Mouse (Mus musculus) CH12.LX (cell line): Measurements from ENCODE around the gene Nrd1. TPM values are rescaled to one million over a fixed set of nuclear protein-coding genes. Genes with fewer than 3 reads are reported as not detected.

ENCODE experiments used
- DNase-seq: peaks from one replicate; pipeline ENCODE4 v3.0.0-alpha.2; 2013; ENCODE audit errors: extremely low read depth
- H3K27ac ChIP-seq: 2 replicates; pipeline ENCODE4 v1.5.1; 2012; ENCODE audit warnings: low read depth, mild to moderate bottlenecking, control low read depth, moderate library complexity; ENCODE audit not compliant: insufficient read depth
- H3K27me3 ChIP-seq: replicated peaks from 2 replicates; pipeline ENCODE3; 2012; ENCODE audit warnings: inconsistent platforms
- H3K36me3 ChIP-seq, 2 experiments: replicated peaks in 1 of 2; 2 replicates each; pipeline versions ENCODE3 to v1.6.1; 2012; ENCODE audit warnings: inconsistent platforms in 1 of 2, low read length in 1 of 2, mild to moderate bottlenecking in 1 of 2, mixed read lengths in 1 of 2, moderate library complexity in 1 of 2; ENCODE audit not compliant: control insufficient read depth in 1 of 2, insufficient read depth in 1 of 2
- H3K4me1 ChIP-seq, 2 experiments: 2 replicates each; pipeline ENCODE4 v1.6.1; 2012; ENCODE audit warnings: inconsistent platforms in 1 of 2, moderate library complexity in 1 of 2; ENCODE audit not compliant: insufficient read depth in 2 of 2, control insufficient read depth in 1 of 2
- H3K4me2 ChIP-seq: 2 replicates; pipeline ENCODE4 v1.6.1; 2012; ENCODE audit warnings: low read depth, mild to moderate bottlenecking, control low read depth; ENCODE audit not compliant: poor library complexity, insufficient read depth, severe bottlenecking
- H3K4me3 ChIP-seq, 3 experiments: fragments of 150-350 bp in 1 of 3; sonication (generic) in 1 of 3; replicated peaks in 1 of 3; 2 replicates each; pipeline versions ENCODE3 to v1.5.1; 2011 to 2012; ENCODE audit warnings: low read depth in 2 of 3, low read length in 2 of 3, mild to moderate bottlenecking in 2 of 3, moderate library complexity in 2 of 3, control low read depth in 1 of 3, improper control_type of control experiment in 1 of 3, inconsistent platforms in 1 of 3, mixed read lengths in 1 of 3; ENCODE audit not compliant: poor library complexity in 1 of 3
- H3K79me2 ChIP-seq: replicated peaks from 2 replicates; pipeline ENCODE4 v1.6.1; 2012; ENCODE audit warnings: mild to moderate bottlenecking, moderate library complexity; ENCODE audit not compliant: control insufficient read depth, poor library complexity, insufficient read depth, severe bottlenecking; ENCODE audit errors: extremely low read depth
- H3K9ac ChIP-seq: 2 replicates; pipeline ENCODE4 v1.6.1; 2012; ENCODE audit warnings: low read depth, mild to moderate bottlenecking, control low read depth, moderate library complexity; ENCODE audit not compliant: insufficient read depth
- H3K9me3 ChIP-seq: replicated peaks from 2 replicates; pipeline ENCODE3; 2012; ENCODE audit warnings: low read length, inconsistent platforms, mixed read lengths
- BHLHE40 ChIP-seq: IDR thresholded peaks from 2 replicates; pipeline ENCODE4 v1.6.1; 2011; ENCODE audit warnings: mild to moderate bottlenecking, low read depth, low read length, improper control_type of control experiment
- CHD1 ChIP-seq: IDR thresholded peaks from 2 replicates; pipeline ENCODE4 v1.6.1; 2012; ENCODE audit warnings: low read depth, low read length, improper control_type of control experiment, inconsistent platforms
- CTCF ChIP-seq, 2 experiments: IDR thresholded peaks in 1 of 2; conservative IDR thresholded peaks in 1 of 2; 2 replicates each; pipeline ENCODE4 v1.5.1; 2011 to 2012; ENCODE audit warnings: low read depth in 2 of 2, low read length in 2 of 2, improper control_type of control experiment in 1 of 2, inconsistent platforms in 1 of 2, mild to moderate bottlenecking in 1 of 2, moderate library complexity in 1 of 2
- EP300 ChIP-seq: IDR thresholded peaks from 2 replicates; pipeline ENCODE4 v1.6.1; 2011; ENCODE audit warnings: low read length, improper control_type of control experiment
- ETS1 ChIP-seq: conservative IDR thresholded peaks from 2 replicates; pipeline ENCODE4 v1.6.1; 2012; ENCODE audit warnings: low read depth, mild to moderate bottlenecking, inconsistent platforms, low read length, improper control_type of control experiment, moderate library complexity
- GABPA ChIP-seq: IDR thresholded peaks from 2 replicates; pipeline ENCODE4 v1.6.1; 2012; ENCODE audit warnings: low read depth, low read length, improper control_type of control experiment, inconsistent platforms; ENCODE audit not compliant: insufficient replicate concordance
- HCFC1 ChIP-seq: IDR thresholded peaks from 2 replicates; pipeline ENCODE4 v1.6.1; 2012; ENCODE audit warnings: low read depth, mild to moderate bottlenecking, inconsistent platforms, low read length, improper control_type of control experiment
- IRF4 ChIP-seq: IDR thresholded peaks from 2 replicates; pipeline ENCODE4 v1.6.1; 2014; ENCODE audit warnings: low read depth, mild to moderate bottlenecking, inconsistent platforms, low read length, improper control_type of control experiment
- KAT2A ChIP-seq: IDR thresholded peaks from 2 replicates; pipeline ENCODE4 v1.6.1; 2012; ENCODE audit warnings: low read length, improper control_type of control experiment, inconsistent platforms; ENCODE audit not compliant: insufficient replicate concordance
- MEF2A ChIP-seq: IDR thresholded peaks from 2 replicates; pipeline ENCODE4 v1.6.1; 2014; ENCODE audit warnings: low read depth, mild to moderate bottlenecking, inconsistent platforms, low read length, improper control_type of control experiment, borderline replicate concordance
- MYC ChIP-seq: IDR thresholded peaks from 2 replicates; pipeline ENCODE4 v1.6.1; 2011; ENCODE audit warnings: low read depth, mild to moderate bottlenecking, improper control_type of control experiment, low read length
- PAX5 ChIP-seq: IDR thresholded peaks from 2 replicates; pipeline ENCODE4 v1.6.1; 2012; ENCODE audit warnings: low read length, inconsistent platforms, mixed read lengths
- POLR2AphosphoS2 ChIP-seq: IDR thresholded peaks from 2 replicates; pipeline ENCODE4 v1.6.1; 2011; ENCODE audit warnings: low read depth, low read length, improper control_type of control experiment
- SIN3A ChIP-seq: IDR thresholded peaks from 2 replicates; pipeline ENCODE4 v1.6.1; 2012; ENCODE audit warnings: low read length, improper control_type of control experiment, inconsistent platforms
- TBP ChIP-seq: conservative IDR thresholded peaks from 2 replicates; pipeline ENCODE4 v1.6.1; 2011; ENCODE audit warnings: low read depth, low read length, improper control_type of control experiment
- TCF12 ChIP-seq: IDR thresholded peaks from 2 replicates; pipeline ENCODE4 v1.6.1; 2014; ENCODE audit warnings: low read depth, mild to moderate bottlenecking, inconsistent platforms, low read length, improper control_type of control experiment
- UBTF ChIP-seq: IDR thresholded peaks from 2 replicates; pipeline ENCODE4 v1.6.1; 2012; ENCODE audit warnings: low read depth, mild to moderate bottlenecking, inconsistent platforms, low read length, improper control_type of control experiment, moderate library complexity
- ZC3H11A ChIP-seq: IDR thresholded peaks from 2 replicates; pipeline ENCODE4 v1.6.1; 2012; ENCODE audit warnings: low read depth, mild to moderate bottlenecking, inconsistent platforms, low read length, improper control_type of control experiment
- dilution Hi-C: fragments of 300-500 bp; cut with MboI; formaldehyde crosslinking; loops from 2 replicates; pipeline ENCODE4 v1.14.3; 2020; ENCODE audit warnings: low sequenced_read_pairs; ENCODE audit not compliant: extremely low pct_unique_long_range_greater_than_20kb, extremely low pct_ligation_motif_present
- in situ Hi-C: fragments of 300-500 bp; cut with MboI; formaldehyde crosslinking; loops from 3 replicates; pipeline ENCODE4 v1.14.3; 2019; ENCODE audit warnings: low sequenced_read_pairs, low pct_ligation_motif_present, low pct_unique_long_range_greater_than_20kb, mixed read lengths
- polyA plus RNA-seq: library from polyadenylated mRNA; unstranded; fragments of >175 nt; gene quantifications from 2 replicates; pipeline ENCODE4 v1.2.1, GENCODE M21; 2012; ENCODE audit warnings: low read depth; ENCODE audit not compliant: insufficient read length
- total RNA-seq, 2 experiments: library from RNA; depleted of rRNA; stranded (reverse); fragments of 300-350 nt in 1 of 2; fragments of >200 nt in 1 of 2; gene quantifications; 2 replicates each; pipeline ENCODE4 v1.2.3; 2012 to 2014

Nrd1 gene
- total and polyA plus RNA-seq, 3 experiments = 37.7 to 147 (median 104) TPM

DNA sequence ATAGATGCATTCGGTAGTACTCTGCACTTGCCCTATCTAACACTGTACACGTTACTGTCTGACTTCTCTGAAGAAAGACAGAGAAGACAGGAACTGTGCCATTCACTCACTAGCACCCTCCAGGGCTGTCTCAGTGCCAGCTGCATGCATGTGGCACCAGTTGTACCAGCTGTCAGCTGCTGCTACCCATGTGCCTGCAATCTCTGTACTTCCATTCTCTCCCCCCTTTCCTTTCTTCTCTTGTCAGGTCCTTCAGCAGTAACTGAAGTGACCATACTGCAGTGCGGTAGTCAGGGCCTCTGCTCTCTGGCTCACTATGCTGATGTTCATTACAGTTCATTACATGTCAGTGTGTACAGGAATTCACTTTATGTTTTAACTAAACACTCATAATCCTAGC lies 105.6 kb downstream of the Nrd1 start (continued):
- no peak for TF ChIP-seq CTCF (conservative IDR thresholded peaks at IDR 0.05 in 1 of 2, IDR thresholded peaks at IDR 0.05 in 1 of 2; ENCODE audit: low read depth in 2 of 2, low read length in 2 of 2)
- TF ChIP-seq UBTF = no peak
- TF ChIP-seq POLR2AphosphoS2 = no peak

- peaks cover under 1 to 8% of the 10 kb centered on the region in 2 experiments for H3K36me3 ChIP-seq
- no peak for DNase-seq
- no peak overlapping the region for H3K9ac ChIP-seq
- no peak overlapping the region for H3K4me3 ChIP-seq
- peak; percentile 31; the same call in 1 of the 2 replicates for TF ChIP-seq ETS1
- TF ChIP-seq IRF4 = no peak; the same call in 1 of the 2 replicates
- peak; percentile 7; the same call in 1 of the 2 replicates for TF ChIP-seq CHD1
- 0 out of 2 replicates have a peak, but pooled peaks have one; percentile 33 for TF ChIP-seq TBP
- peak; percentile 74 for TF ChIP-seq EP300
- no peak for TF ChIP-seq KAT2A
- TF ChIP-seq MEF2A = peak; percentile 54; the same call in 1 of the 2 replicates
- TF ChIP-seq, all 38 proteins: peak for 5
- in situ Hi-C loops (no loop called here), dilution Hi-C loops (no loop called here)
- H3K79me2 ChIP-seq = peaks cover 38% of the 10 kb centered on the region
- H3K4me2 ChIP-seq = peak overlapping the region; percentile 68
- peak overlapping the region; percentile 67 for H3K27ac ChIP-seq
- H3K27me3 ChIP-seq = no peaks in the 10 kb centered on the region
- no peaks in the 10 kb centered on the region for H3K9me3 ChIP-seq
- H3K4me1 ChIP-seq = peaks cover 15 to 67% of the 10 kb centered on the region in 2 experiments
Observed at GRCm38 (mm10) chr4:109106594-109106993, 106.1 kb downstream of the Nrd1 start.

- in situ Hi-C loops (no loop called here), dilution Hi-C loops (no loop called here)
- Histone ChIP-seq H3K9me3 (no peaks in the 10 kb centered on the region), H3K4me3 (no peak overlapping the region), H3K36me3 (peaks cover 0 to 4% of the 10 kb centered on the region in 2 experiments), H3K4me1 (peaks cover 12 to 57% of the 10 kb centered on the region in 2 experiments), H3K9ac (no peak overlapping the region), H3K4me2 (peak overlapping the region; percentile 10; the same call in 1 of the 2 replicates), H3K27me3 (no peaks in the 10 kb centered on the region), H3K79me2 (peaks cover 41% of the 10 kb centered on the region), H3K27ac (no peak overlapping the region)
- no peak for DNase-seq
- TF ChIP-seq MYC (no peak), GABPA (no peak), ETS1 (no peak), SIN3A (no peak), KAT2A (no peak), PAX5 (no peak), CTCF (conservative IDR thresholded peaks at IDR 0.05 in 1 of 2, IDR thresholded peaks at IDR 0.05 in 1 of 2; ENCODE audit: low read depth in 2 of 2, low read length in 2 of 2) (no peak), HCFC1 (no peak), BHLHE40 (no peak), ZC3H11A (no peak), TCF12 (no peak), CHD1 (no peak), TBP (no peak), POLR2AphosphoS2 (no peak)
Observed at GRCm38 (mm10) chr4:109109012-109109411, 108.6 kb downstream of the Nrd1 start.
